Mouse (Mus musculus) liver, embryonic 15.5 days (tissue): ENCODE data around the gene Dlg3. TPM values are rescaled to one million over a fixed set of nuclear protein-coding genes. Genes with fewer than 3 reads are reported as not detected.

ENCODE experiments used
- polyA plus RNA-seq: library from polyadenylated mRNA; unstranded; fragments of >200 nt; fragmentation: Nextera tagmentation; extraction: Ambion mirVana; gene quantifications from 2 replicates; pipeline ENCODE4 v1.2.1, GENCODE M21; 2015

Gene Dlg3
- polyA plus RNA-seq, 1 experiment from 2014 or later, result 0.32 TPM

Other genes with a start within 250 kb of the Dlg3 start
- not detected in 2 replicates for gene Dgat2l6, start 242.9 kb upstream of the Dlg3 start, polyA plus RNA-seq
- not detected in 2 replicates for gene Awat1, start 195.5 kb upstream of the Dlg3 start, polyA plus RNA-seq
- 0.38 and 0.53 TPM in 2 replicates for gene P2ry4, start 172.9 kb upstream of the Dlg3 start, polyA plus RNA-seq
- not detected in 2 replicates for gene Arr3, start 162.2 kb upstream of the Dlg3 start, polyA plus RNA-seq
- 20.3 and 22.2 TPM in 2 replicates for gene Kif4, start 142.0 kb upstream of the Dlg3 start, polyA plus RNA-seq
- 56.4 and 61.4 TPM in 2 replicates for gene Pdzd11, start 141.2 kb upstream of the Dlg3 start, polyA plus RNA-seq
- gene Gdpd2, start 37.8 kb upstream of the Dlg3 start, polyA plus RNA-seq, result 0.14 and 0.21 TPM in 2 replicates